In the genomic region with DNA sequence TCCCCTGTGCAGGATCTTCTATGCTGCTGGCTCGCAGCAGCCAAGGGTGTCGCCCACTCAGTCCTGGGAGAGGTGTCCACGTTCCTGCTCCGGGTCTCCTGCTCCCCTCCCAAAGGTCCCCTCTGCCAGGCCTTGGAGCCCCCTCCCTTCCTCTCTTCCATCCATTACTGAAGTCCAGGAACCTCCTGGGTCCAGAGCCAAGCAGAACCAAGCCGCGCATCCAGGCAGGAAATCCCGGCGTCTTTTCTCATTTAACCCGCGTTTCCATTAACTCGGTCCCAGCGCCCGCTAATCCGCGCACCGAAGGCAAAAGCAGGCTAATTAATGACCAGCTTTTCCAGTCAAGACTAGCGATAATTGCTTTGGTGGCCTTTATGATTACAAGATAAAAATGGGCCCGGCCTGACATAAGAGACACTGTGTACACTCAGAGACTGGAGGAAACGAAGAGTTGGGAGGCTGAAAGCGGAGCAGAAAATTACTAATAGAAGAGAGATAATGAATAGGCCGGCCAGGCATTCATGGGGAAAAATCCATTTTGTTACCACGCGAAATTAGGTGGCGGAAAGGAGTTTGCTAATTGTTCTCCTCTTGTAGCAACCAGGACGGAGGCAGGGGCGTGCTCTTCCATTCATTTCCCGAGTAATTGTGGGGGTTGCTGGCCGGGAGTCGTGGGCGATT, we compare ENCODE assay signal across 10 mouse cellular contexts.
DNase-seq lines count a peak whose midpoint lies in the region; ATAC-seq and TF ChIP-seq lines count a peak whose summit lies in the region.
"Had no signal": no experiment of that assay in that cellular context is flagged by ENCODE, and none has a peak within 500 bp of the region (broad histone marks: within the 10 kb centered on the region; RNA-seq: fewer than 3 reads in every experiment).

No protein-coding gene starts in this region.

- peaks cover 92% of the 10 kb centered on the region for H3K4me1 ChIP-seq in forebrain, embryonic 10.5 days
- peaks cover 26% of the 10 kb centered on the region for H3K4me1 ChIP-seq in limb, embryonic 12.5 days (replicated peaks)
- H3K4me1 ChIP-seq in stomach, embryonic 14.5 days (ENCODE audit: control insufficient read depth, insufficient read depth, low read length): peaks cover 7% of the 10 kb centered on the region; the same call in 1 of the 2 replicates

- DNase-seq in layer of hippocampus, adult 2 months (ENCODE audit: low spot score in 2 of 2): no peak
- no peak for DNase-seq in layer of hippocampus, postnatal 10 days (ENCODE audit: low spot score in 2 of 2)
- peak; percentile 74 for DNase-seq in forebrain, embryonic 10.5 days (ENCODE audit: extremely low spot score, low spot score)
- no peak for DNase-seq in natural killer cell, adult 2 months (ENCODE audit: low spot score in 2 of 2)
- no peak for DNase-seq in MN1 (ENCODE audit: low spot score)
- no peak for DNase-seq in spleen, adult 12 weeks (ENCODE audit: low spot score)
- DNase-seq: cerebellum, adult 9-10 months had no signal

- no peak for TF ChIP-seq CTCF in layer of hippocampus, adult 2 months (conservative IDR thresholded peaks at IDR 0.05)

- peak overlapping the region; percentile 46; the same call in 1 of the 2 replicates for H3K27ac ChIP-seq in layer of hippocampus, adult 2 months
- H3K27ac ChIP-seq in forebrain, embryonic 10.5 days: peak overlapping the region; percentile 96
- no peak overlapping the region for H3K27ac ChIP-seq in limb, embryonic 12.5 days
- H3K27ac ChIP-seq in stomach, embryonic 14.5 days (ENCODE audit: low read length): no peak overlapping the region

- no peak for ATAC-seq in limb, embryonic 12.5 days (ENCODE audit: insufficient number of reproducible peaks, insufficient read depth, low FRiP score, low TSS enrichment, low read depth)
- 0 out of 2 replicates have a peak, but pooled peaks have one; percentile 30 for ATAC-seq in stomach, embryonic 14.5 days (ENCODE audit: insufficient number of reproducible peaks, insufficient read depth, low FRiP score, low read depth)
- ATAC-seq: Patski had no signal

- WGBS in forebrain, embryonic 10.5 days: 4% methylated on average over 30 of the region's 30 CpGs
- 2% methylated on average over 30 of the region's 30 CpGs for WGBS in limb, embryonic 12.5 days
- 5% methylated on average over 30 of the region's 30 CpGs for WGBS in stomach, embryonic 14.5 days

- H3K4me2 ChIP-seq in limb, embryonic 12.5 days: peak overlapping the region; percentile 61
- H3K4me2 ChIP-seq in stomach, embryonic 14.5 days (replicated peaks; ENCODE audit: low read depth, low read length): peak overlapping the region; percentile 13

- no peaks in the 10 kb centered on the region for H3K9me3 ChIP-seq in forebrain, embryonic 10.5 days
- no peaks in the 10 kb centered on the region for H3K9me3 ChIP-seq in limb, embryonic 12.5 days
- no peaks in the 10 kb centered on the region for H3K9me3 ChIP-seq in stomach, embryonic 14.5 days (ENCODE audit: control insufficient read depth, low read depth, low read length)

- peaks cover 99% of the 10 kb centered on the region for H3K27me3 ChIP-seq in forebrain, embryonic 10.5 days (ENCODE audit: poor library complexity, severe bottlenecking)
- H3K27me3 ChIP-seq in limb, embryonic 12.5 days: peaks cover 65% of the 10 kb centered on the region
- H3K27me3 ChIP-seq in stomach, embryonic 14.5 days (ENCODE audit: control insufficient read depth, insufficient read depth, low read length): peaks cover 46% of the 10 kb centered on the region

- 0 out of 2 replicates have a peak overlapping the region, but pooled peaks have one; percentile 34 for H3K9ac ChIP-seq in limb, embryonic 12.5 days (replicated peaks)
- no peak overlapping the region for H3K9ac ChIP-seq in stomach, embryonic 14.5 days (replicated peaks; ENCODE audit: low read depth, low read length)

- peak overlapping the region; percentile 44 for H3K4me3 ChIP-seq in layer of hippocampus, adult 2 months
- peak overlapping the region; percentile 86 for H3K4me3 ChIP-seq in forebrain, embryonic 10.5 days
- H3K4me3 ChIP-seq in limb, embryonic 12.5 days (replicated peaks): peak overlapping the region; percentile 33
- peak overlapping the region; percentile 2; the same call in 1 of the 2 replicates for H3K4me3 ChIP-seq in stomach, embryonic 14.5 days (ENCODE audit: low read depth, low read length)

- peaks cover 56% of the 10 kb centered on the region for H3K36me3 ChIP-seq in forebrain, embryonic 10.5 days (replicated peaks)
- no peaks in the 10 kb centered on the region for H3K36me3 ChIP-seq in limb, embryonic 12.5 days
- H3K36me3 ChIP-seq in stomach, embryonic 14.5 days (ENCODE audit: control insufficient read depth, insufficient read depth, low read length): no peaks in the 10 kb centered on the region

Comparison
In these comparisons a context has a peak if more than half of its experiments do, and no peak if none do; other contexts are left out.
1. H3K27ac ChIP-seq: peak in layer of hippocampus, adult 2 months (single experiment) and forebrain, embryonic 10.5 days (single experiment); none in limb, embryonic 12.5 days (single experiment) and stomach, embryonic 14.5 days (single experiment).
2. H3K4me3 ChIP-seq: peak in every context shown above with its lines; median percentile 86 in forebrain, embryonic 10.5 days; 44 in layer of hippocampus, adult 2 months; 33 in limb, embryonic 12.5 days; 2 in stomach, embryonic 14.5 days.